Mouse (Mus musculus) right cerebral cortex, adult 2 months (tissue): ENCODE data around the gene Lcn9.
A peak's percentile ranks its signal among the peaks of the same experiment; 100 is the strongest.

Source experiments
- DNase-seq, 2 experiments: peaks; one replicate each; pipeline ENCODE4 v3.0.0; 2021 to 2022; ENCODE audit warnings: low spot score in 2 of 2

Gene Lcn9

DNA sequence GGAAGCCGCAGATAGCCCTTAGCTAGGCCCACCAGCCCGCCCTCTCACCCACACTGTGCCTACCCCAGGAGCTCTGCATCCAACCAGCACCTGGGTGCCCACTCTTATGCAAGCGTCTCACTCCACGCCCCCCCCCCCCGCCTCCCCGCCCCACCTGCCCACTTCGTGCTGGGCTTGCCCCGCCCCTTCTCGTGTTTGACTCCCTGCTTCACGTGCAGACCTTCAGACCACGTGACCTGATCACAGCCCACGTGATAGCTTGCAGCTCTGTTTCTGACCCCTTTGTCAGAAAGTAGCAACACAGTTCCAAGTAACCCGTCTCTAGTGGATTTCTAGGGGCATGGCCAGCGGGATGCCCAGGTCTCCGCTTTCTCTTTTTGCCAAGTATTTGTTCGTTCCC is 24.3 kb downstream of the Lcn9 start, which contains the start of gene Sohlh1:
Gene Sohlh1, minus strand, starts transcription at position 23 of the 400 bp plus-strand sequence.
- no peak for DNase-seq

GRCm38 (mm10) chr2:25850330-25850729 is 27.4 kb downstream of the Lcn9 start:
- peak; percentile 53 to 54 for DNase-seq

GRCm38 (mm10) chr2:25852626-25853025 is 29.7 kb downstream of the Lcn9 start:
- peak in 1 of 2 experiments; percentile 55 for DNase-seq

- no peak for DNase-seq
These were observed 31.0 kb downstream of the Lcn9 start for GRCm38 (mm10) chr2:25853998-25854397.

GRCm38 (mm10) chr2:25859891-25860290 is 36.9 kb downstream of the Lcn9 start:
- DNase-seq: no peak

- no peak for DNase-seq
These were observed 39.1 kb downstream of the Lcn9 start for GRCm38 (mm10) chr2:25862038-25862437.

GRCm38 (mm10) chr2:25862696-25863270 is 39.8 kb downstream of the Lcn9 start:
- DNase-seq: peak in 1 of 2 experiments; percentile 35

DNA sequence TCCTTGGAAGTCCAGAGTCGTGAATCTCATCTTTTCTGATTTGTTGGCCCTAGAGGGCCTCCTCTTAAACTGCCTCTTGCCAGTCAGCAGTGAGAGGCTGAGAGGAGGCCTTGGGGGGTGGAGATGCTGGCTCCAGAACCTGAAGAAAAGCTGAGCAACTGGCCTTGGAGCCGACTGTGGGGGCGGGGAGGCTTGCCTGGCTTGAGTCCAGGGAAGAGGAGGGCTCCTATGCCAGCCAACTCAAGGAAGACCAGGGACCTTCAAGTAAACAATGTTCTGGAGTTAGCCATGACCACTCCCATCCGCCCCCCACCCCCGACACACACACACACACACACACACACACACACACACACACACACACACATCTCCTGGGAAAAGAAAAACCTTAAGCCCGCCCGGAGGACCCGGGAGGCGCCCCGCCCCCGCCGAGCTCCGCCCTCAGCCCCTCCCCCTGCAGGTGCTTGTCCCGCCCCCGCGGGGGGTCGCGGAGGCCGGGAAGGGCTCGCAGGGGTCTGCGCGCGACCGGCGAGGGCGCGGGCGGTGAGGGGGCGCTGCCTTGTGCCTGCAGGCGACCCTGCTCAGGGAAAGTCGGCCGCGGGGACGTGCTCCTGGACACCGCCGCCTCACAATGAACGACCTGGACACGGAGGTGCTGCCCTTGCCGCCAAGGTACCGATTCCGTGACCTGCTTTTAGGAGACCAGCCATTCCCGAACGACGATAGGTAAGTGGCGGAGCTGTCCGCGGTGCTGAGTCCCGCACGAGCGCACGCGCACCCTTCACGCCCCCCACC is 40.6 kb downstream of the Lcn9 start, which contains the start of gene Kcnt1:
Gene Kcnt1, plus strand, starts transcription at position 398 of the 795 bp plus-strand sequence.
- DNase-seq: peak; percentile 62 to 63

GRCm38 (mm10) chr2:25864230-25864629 is 41.3 kb downstream of the Lcn9 start:
- no peak for DNase-seq

GRCm38 (mm10) chr2:25865412-25865811 is 42.5 kb downstream of the Lcn9 start:
- peak; percentile 73 to 76 for DNase-seq

DNA sequence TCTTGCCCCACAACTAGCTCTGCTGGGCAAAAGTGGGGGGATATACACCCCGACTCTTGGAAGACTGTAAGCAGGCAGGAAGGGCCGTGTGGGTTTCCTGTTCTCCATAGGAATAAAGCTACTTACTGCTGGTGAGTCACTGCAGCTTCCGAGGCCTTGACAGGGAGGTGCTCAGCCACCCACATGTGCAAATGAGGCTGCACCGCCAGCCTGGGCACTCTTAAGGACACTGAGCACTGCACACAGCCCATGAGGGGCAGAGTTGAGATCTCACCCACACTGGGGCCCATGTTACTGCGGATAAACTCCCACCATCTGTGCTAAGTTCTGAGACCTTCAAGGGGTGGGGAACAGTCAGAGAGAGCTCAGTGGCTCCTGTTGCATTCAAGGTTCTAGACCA is 43.7 kb downstream of the Lcn9 start:
- DNase-seq: peak; percentile 53 to 62
